Mouse (Mus musculus) left cerebral cortex, adult 2 months (tissue): Measurements from ENCODE around the gene Shroom3. TPM values are rescaled to one million over a fixed set of nuclear protein-coding genes. Genes with fewer than 3 reads are reported as not detected.
"Not testable (repeated sequence)": the region's sequence is repeated elsewhere in the genome, so short reads cannot be mapped to it uniquely, and the experiment has no call there.

Source experiments
- DNase-seq, 2 experiments: peaks; one replicate each; pipeline ENCODE4 v3.0.0; 2021 to 2022; ENCODE audit warnings: low spot score in 2 of 2, mixed read lengths in 1 of 2; ENCODE audit errors: extremely low spot score in 1 of 2
- H3K27ac ChIP-seq: fragments of 200-600 bp; 2 replicates; pipeline ENCODE4 v1.8.1; 2022
- H3K4me3 ChIP-seq: fragments of 200-600 bp; 2 replicates; pipeline ENCODE4 v1.8.1; 2022
- CTCF ChIP-seq: fragments of 200-600 bp; IDR thresholded peaks from 2 replicates; pipeline ENCODE4 v1.8.1; 2022; ENCODE audit warnings: antibody characterized with exemption, mild to moderate bottlenecking, moderate library complexity
- intact Hi-C: fragments of 180-260 bp; cut with DNase I; formaldehyde crosslinking; loops from one replicate; pipeline ENCODE4 v1.15.1; 2025
- total RNA-seq, 2 experiments: library from RNA; stranded (reverse); gene quantifications; 2 replicates each; pipeline ENCODE4 v1.2.3; 2021

The Shroom3 gene
- total RNA-seq, 2 experiments from 2014 or later = 4.3 to 6.3 TPM

DNA sequence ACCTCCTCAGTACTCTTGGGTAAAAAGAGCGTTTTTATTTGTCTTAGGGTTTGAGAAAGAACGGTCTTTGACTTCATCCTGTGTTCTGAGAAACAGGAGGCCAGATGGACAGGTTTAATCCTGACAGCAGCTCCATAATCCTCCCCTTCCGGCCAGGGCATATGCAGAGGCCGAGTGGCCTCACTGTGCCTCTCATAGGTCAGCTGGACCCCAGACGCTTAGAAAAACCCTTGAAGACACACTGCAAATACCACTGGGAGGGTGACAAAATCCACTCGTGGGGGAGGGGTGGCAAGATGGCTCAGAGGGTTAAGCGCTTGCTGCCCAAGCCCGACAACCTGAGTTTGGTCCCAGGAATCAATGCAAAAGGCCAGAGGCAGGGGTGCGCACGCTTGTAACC is 234.9 kb downstream of the Shroom3 start:
- no peak for DNase-seq
- no peak overlapping the region for H3K27ac ChIP-seq
- intact Hi-C loops = no loop called here
- no peak overlapping the region for H3K4me3 ChIP-seq
- TF ChIP-seq CTCF = no peak

DNA sequence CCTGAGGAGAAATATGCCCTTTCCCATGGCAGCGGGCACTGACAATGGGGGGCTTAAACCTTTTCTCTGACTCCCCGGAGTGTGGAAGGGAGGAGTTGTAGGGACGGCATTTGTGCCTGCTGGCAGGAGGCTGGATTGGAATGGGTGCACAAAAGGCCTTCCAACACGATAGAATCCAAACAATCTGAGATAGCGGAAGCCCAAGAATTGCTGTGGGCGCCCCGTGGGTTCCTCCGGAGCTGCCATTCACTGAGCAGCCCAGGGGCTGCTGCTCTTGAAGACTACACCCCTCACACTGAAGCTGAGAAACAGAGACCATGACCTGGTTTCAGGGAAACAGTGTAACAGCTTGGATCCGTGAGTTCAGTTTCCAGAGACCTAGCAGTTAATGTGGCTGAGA is 235.6 kb downstream of the Shroom3 start:
- Histone ChIP-seq H3K27ac (no peak overlapping the region), H3K4me3 (no peak overlapping the region)
- no peak for DNase-seq
- intact Hi-C loops = no loop called here
- no peak for TF ChIP-seq CTCF

DNA sequence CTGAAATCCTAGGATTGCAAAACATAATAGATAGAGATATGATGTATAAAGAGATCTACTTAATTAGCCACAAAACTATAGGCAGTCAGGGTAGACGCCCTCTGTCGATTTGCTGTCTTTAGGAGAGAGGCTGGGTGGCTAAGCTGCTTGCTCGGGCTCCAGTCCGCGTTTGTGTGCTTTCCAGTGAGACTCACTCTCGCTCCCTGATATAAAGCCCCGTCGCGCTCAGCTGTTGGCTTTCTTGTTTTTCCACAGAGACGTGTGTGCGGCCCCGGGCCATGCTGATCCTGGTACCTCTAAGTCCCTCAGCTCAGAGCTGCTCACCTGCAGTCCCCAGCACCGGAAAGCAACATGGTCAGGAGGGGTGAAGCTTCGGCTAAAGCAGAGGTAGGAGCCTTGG is 236.2 kb downstream of the Shroom3 start:
- no peak overlapping the region for H3K4me3 ChIP-seq
- intact Hi-C loops = no loop called here
- no peak for DNase-seq
- H3K27ac ChIP-seq = no peak overlapping the region
- no peak for TF ChIP-seq CTCF

- TF ChIP-seq CTCF = no peak
- intact Hi-C loops = no loop called here
- DNase-seq = no peak
- Histone ChIP-seq H3K27ac (no peak overlapping the region), H3K4me3 (no peak overlapping the region)
Measured at GRCm38 (mm10) chr5:92920984-92921383, 237.7 kb downstream of the Shroom3 start.

- Histone ChIP-seq H3K4me3 (no peak overlapping the region), H3K27ac (no peak overlapping the region)
- intact Hi-C loops = no loop called here
- TF ChIP-seq CTCF = peak; percentile 46
- DNase-seq = no peak
Measured at GRCm38 (mm10) chr5:92921728-92922127, 238.5 kb downstream of the Shroom3 start.

- H3K27ac ChIP-seq, intact Hi-C loops, DNase-seq, H3K4me3 ChIP-seq: not testable (repeated sequence)
Measured at GRCm38 (mm10) chr5:92922981-92923380, 239.7 kb downstream of the Shroom3 start.

DNA sequence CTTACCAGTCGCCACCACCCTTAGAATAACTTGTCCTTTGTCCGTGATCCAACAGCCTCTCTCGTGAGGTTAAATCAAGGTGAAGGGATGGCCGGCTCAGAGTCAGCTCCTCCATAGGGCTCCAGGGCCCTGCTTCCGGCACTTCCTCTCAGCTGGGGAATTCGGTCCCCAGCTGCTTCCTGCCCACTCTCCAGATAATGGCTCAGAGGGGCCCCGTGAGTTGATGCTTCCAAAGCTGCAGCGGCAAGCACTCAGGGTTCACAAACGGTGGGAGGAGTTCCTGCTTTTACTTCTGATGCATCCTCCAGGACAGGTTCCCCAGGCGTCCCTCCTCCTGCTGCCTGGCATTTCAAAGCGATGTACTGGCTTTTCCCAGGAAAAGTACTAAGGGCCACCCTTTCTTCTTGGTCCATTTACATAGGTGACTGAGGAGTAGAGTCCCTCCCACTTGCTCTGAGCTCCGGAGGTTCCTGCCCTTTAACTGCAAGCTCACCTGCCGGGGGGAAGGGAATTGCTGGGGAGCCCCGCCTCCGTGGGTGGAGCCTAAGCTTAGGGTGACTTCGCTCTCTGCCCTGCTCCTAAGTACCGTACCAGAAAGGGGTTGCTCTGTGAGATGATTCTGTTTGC is 241.7 kb downstream of the Shroom3 start:
- intact Hi-C loops = no loop called here
- TF ChIP-seq CTCF = no peak
- Histone ChIP-seq H3K27ac (no peak overlapping the region), H3K4me3 (no peak overlapping the region)
- no peak for DNase-seq

GRCm38 (mm10) chr5:92927667-92928066 is 244.4 kb downstream of the Shroom3 start:
- TF ChIP-seq CTCF = no peak
- no peak overlapping the region for H3K4me3 ChIP-seq
- DNase-seq = no peak
- intact Hi-C loops = no loop called here
- no peak overlapping the region for H3K27ac ChIP-seq

GRCm38 (mm10) chr5:92930557-92930956 is 247.3 kb downstream of the Shroom3 start:
- no peak for TF ChIP-seq CTCF
- DNase-seq = no peak
- intact Hi-C loops = no loop called here
- no peak overlapping the region for H3K27ac ChIP-seq
- no peak overlapping the region for H3K4me3 ChIP-seq

GRCm38 (mm10) chr5:92931298-92931697 is 248.1 kb downstream of the Shroom3 start:
- no peak for TF ChIP-seq CTCF
- DNase-seq = no peak
- intact Hi-C loops = no loop called here
- no peak overlapping the region for H3K27ac ChIP-seq
- no peak overlapping the region for H3K4me3 ChIP-seq

DNA sequence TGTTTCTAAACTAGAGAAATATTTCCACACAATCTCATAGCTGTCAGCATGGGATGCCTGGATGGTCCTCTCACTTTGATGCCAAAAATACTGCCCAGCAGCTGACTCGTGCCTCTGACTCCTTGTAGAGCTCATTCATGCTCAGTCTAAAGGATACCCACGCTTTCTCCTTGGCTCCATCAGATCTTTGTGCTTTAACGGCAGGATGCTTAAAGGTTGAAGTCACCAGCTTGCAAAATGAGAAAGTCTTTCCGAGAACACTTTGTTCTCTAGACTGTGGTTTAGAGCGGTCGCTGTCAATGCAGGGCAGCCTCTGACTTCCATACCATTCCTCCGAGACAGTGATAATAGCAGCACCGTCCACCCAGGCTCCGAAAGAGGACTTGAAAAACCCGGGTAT is 249.8 kb downstream of the Shroom3 start:
- no peak overlapping the region for H3K4me3 ChIP-seq
- TF ChIP-seq CTCF = no peak
- no peak for DNase-seq
- intact Hi-C loops = no loop called here
- no peak overlapping the region; the same call in 1 of the 2 replicates for H3K27ac ChIP-seq

DNA sequence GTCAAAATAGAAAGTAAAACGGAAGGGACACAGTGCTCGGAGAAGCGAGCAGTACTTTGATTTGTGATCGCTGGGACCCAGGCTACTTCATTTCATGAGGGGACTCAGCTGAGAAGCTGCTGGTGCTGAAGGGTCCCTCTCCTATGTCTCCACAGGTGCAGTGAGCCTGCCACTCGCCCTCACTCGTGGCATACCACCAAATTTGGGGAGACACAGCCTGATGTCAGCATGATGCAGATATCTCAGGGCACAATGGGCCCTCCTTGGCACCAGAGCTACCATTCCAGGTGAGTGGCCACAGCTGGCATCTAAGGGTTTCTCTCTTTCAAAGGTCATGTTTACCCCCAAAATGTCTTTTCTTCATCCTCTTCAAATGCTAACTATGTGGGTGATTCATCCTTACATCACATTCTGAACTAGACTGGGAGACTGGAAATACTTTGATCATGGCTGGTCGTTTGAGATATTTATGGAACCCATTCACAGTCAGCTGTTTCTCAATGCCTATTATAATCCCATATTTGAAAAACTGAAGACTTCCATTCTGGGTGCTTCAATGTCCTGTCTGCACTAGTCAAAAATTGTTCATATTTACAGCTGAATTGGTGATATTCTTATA is 250.5 kb downstream of the Shroom3 start:
- intact Hi-C loops = no loop called here
- no peak for DNase-seq

GRCm38 (mm10) chr5:92934269-92934939 is 251.2 kb downstream of the Shroom3 start:
- intact Hi-C loops = no loop called here
- no peak for DNase-seq
- Histone ChIP-seq H3K27ac (peak overlapping the region; percentile 4; the same call in 1 of the 2 replicates), H3K4me3 (no peak overlapping the region)
- TF ChIP-seq CTCF = no peak

More for the DNA sequence above, 250.5 kb downstream of the Shroom3 start:
- no peak overlapping the region for H3K4me3 ChIP-seq
- TF ChIP-seq CTCF = no peak
- H3K27ac ChIP-seq = peak overlapping the region; percentile 44; the same call in 1 of the 2 replicates
